Mouse (Mus musculus): ENCODE data around the gene Man2a1. TPM values are rescaled to one million over a fixed set of nuclear protein-coding genes. Genes with fewer than 3 reads are reported as not detected.
"Not testable (repeated sequence)": the region's sequence is repeated elsewhere in the genome, so short reads cannot be mapped to it uniquely, and the experiment has no call there.

The Man2a1 gene
- polyA plus RNA-seq, 1 experiment from 2014 or later, result 14.4 TPM

DNA sequence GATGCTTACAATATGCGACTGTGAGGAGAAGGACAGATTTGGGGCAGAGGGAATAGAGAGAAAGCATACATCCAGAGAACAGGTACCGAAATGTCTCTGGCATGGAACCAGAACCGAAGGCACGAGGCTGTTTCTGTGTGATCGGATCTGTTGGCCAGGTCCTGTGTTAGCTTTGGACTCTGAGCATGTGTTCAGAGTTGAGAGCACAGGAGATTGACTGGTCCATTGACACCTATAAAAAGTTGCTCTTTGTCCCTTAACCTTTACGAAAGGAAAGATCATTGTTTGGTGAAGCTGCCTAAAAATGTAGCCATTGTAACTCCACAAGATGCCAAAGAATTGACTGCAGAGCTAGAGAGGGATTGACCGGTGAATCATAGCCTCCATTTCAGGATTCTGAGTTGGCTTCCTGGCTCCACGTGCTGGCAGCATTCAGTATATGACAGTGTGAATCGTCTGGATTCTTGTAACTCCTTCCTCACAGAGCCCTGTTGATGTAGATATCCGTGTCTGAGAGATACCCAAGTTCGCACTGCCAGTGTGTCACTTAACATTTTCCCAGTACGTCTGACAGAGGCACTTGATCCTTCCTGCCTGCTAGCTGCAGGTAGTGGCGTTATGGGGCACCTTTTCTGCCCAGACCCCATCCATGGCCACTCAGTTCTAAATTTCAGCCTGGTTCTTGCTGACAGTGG is 143.2 kb downstream of the Man2a1 start:
- H3K4me1 ChIP-seq, result no peaks in the 10 kb centered on the region
- no peaks in the 10 kb centered on the region for H3K27me3 ChIP-seq
- H3K4me3 ChIP-seq (replicated peaks), result no peak overlapping the region
- H3K4me2 ChIP-seq (replicated peaks), result no peak overlapping the region
- WGBS, result 95% methylated on average over 13 of the region's 13 CpGs
- no peak overlapping the region for H3K9ac ChIP-seq
- H3K9me3 ChIP-seq (replicated peaks), result no peaks in the 10 kb centered on the region
- H3K27ac ChIP-seq (replicated peaks), result no peak overlapping the region
- H3K36me3 ChIP-seq, result peaks cover 38% of the 10 kb centered on the region
- no peak for ATAC-seq (ENCODE audit: insufficient number of reproducible peaks, low FRiP score, low TSS enrichment, low read depth)

DNA sequence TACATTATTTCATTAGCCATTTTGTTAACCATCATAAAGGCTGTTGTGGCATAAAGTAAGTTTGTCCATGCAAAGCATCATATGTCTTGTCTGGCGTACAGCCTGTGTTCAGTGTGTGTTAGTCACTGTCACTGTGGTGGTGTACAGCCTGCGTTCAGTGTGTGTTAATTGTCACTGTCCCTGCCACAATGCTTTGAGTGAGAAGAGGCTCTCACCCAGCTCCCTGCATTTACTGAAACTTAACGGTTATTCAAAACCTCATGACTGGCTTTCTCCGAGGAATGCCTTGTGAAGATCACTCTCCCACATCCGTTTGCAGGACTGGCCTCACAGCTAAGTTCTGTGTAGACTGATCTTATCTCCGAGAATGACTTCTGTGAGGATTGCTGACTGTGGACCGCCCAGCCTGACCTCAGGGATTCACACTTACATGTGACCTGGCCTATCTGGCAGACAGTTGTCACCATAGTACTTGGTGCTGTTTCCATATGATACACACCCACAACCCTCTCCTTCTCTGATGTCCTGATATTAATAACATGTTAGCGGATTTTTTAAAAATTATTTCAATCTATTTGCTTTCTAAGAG is 146.2 kb downstream of the Man2a1 start:
- Histone ChIP-seq H3K27me3 (no peaks in the 10 kb centered on the region), H3K4me2 (replicated peaks) (no peak overlapping the region), H3K9me3 (replicated peaks) (no peaks in the 10 kb centered on the region), H3K9ac (no peak overlapping the region), H3K4me3 (replicated peaks) (no peak overlapping the region), H3K27ac (replicated peaks) (no peak overlapping the region), H3K4me1 (no peaks in the 10 kb centered on the region), H3K36me3 (peaks cover 31% of the 10 kb centered on the region; the same call in 1 of the 2 replicates)
- ATAC-seq (ENCODE audit: insufficient number of reproducible peaks, low FRiP score, low TSS enrichment, low read depth), result no peak
- 84% methylated on average over 8 of the region's 8 CpGs for WGBS

DNA sequence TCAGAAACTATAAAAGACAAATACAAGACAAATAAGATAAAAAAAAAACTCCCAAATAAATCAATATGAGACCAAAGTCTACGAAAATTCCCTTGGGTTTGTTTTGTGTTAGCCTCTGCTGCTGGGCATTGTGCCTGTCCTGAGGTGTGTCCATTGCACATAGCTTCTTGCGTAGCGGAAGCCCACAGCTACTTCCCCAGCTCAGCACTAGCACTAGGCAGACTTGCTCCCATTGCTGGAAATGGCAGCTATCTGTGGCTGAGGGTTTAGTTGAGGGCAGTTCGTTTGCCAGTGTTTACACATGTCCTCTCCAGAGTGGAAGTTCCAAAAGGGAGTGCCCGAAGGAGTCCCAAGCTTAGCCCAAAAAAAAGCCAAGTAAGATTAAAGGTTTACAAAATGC is 146.9 kb downstream of the Man2a1 start:
- 88% methylated on average over 5 of the region's 5 CpGs for WGBS
- H3K9me3 ChIP-seq (replicated peaks), result no peaks in the 10 kb centered on the region
- no peak overlapping the region for H3K27ac ChIP-seq (replicated peaks)
- no peak overlapping the region for H3K9ac ChIP-seq
- H3K4me3 ChIP-seq (replicated peaks), result no peak overlapping the region
- no peak for ATAC-seq (ENCODE audit: insufficient number of reproducible peaks, low FRiP score, low TSS enrichment, low read depth)
- H3K4me2 ChIP-seq (replicated peaks), result no peak overlapping the region
- H3K4me1 ChIP-seq, result no peaks in the 10 kb centered on the region
- H3K36me3 ChIP-seq, result peaks cover 25% of the 10 kb centered on the region; the same call in 1 of the 2 replicates
- H3K27me3 ChIP-seq, result no peaks in the 10 kb centered on the region

- Histone ChIP-seq H3K27me3 (no peaks in the 10 kb centered on the region), H3K4me2 (replicated peaks) (no peak overlapping the region), H3K27ac (replicated peaks) (no peak overlapping the region), H3K4me1 (no peaks in the 10 kb centered on the region), H3K36me3 (peaks cover 23% of the 10 kb centered on the region; the same call in 1 of the 2 replicates), H3K9ac (no peak overlapping the region), H3K4me3 (replicated peaks) (no peak overlapping the region), H3K9me3 (replicated peaks) (no peaks in the 10 kb centered on the region)
- no peak for ATAC-seq (ENCODE audit: insufficient number of reproducible peaks, low FRiP score, low TSS enrichment, low read depth)
- 64% methylated on average over 2 of the region's 2 CpGs for whole genome bisulfite sequencing
Measured at GRCm38 (mm10) chr17:64748131-64748530, 147.6 kb downstream of the Man2a1 start.

DNA sequence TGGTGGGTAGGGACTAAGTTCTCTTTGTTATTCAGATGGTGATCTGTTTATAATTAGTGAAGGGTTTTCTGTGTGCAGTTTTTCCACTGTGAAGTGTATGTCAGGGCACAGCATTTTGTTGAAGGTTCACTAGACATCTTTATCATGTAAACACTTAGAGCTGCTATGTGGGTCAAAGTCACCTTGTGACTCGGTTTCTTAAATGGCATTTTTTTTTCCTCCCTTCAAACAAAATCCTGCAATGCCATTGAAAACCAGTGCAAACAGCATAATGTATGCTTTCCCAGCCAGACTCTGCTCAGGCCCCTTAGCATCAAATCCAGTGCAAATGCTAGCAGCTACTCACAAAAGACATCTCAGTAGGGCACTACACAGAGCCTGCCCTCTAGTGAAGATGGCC is 148.6 kb downstream of the Man2a1 start:
- no peaks in the 10 kb centered on the region for H3K4me1 ChIP-seq
- H3K27ac ChIP-seq (replicated peaks), result no peak overlapping the region
- 50% methylated on average over 1 of the region's 1 CpGs for WGBS
- H3K4me3 ChIP-seq (replicated peaks), result no peak overlapping the region
- no peaks in the 10 kb centered on the region for H3K9me3 ChIP-seq (replicated peaks)
- no peaks in the 10 kb centered on the region for H3K27me3 ChIP-seq
- H3K9ac ChIP-seq, result no peak overlapping the region
- H3K4me2 ChIP-seq (replicated peaks), result no peak overlapping the region
- ATAC-seq (ENCODE audit: insufficient number of reproducible peaks, low FRiP score, low TSS enrichment, low read depth), result no peak
- peaks cover 23% of the 10 kb centered on the region; the same call in 1 of the 2 replicates for H3K36me3 ChIP-seq

DNA sequence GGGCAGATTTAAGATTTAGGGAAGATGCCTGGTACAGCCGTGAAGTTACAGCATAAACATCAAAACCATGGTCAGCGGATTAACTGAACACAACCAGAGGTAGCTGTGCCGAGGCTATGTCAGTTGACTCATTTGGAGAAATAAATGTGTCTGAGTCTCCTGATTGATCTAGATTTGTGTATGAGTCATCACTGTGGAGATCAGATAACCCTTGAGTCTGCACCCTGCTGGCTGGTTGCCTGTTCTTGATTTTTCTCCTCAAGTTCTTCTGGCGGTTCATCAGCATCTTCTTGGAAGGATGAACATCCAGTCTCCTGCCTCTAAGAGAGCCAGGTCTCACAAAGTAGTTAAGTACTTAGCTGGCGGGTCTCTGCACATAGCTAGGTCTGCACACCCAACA is 150.7 kb downstream of the Man2a1 start:
- Histone ChIP-seq H3K27me3 (no peaks in the 10 kb centered on the region), H3K4me1 (no peaks in the 10 kb centered on the region), H3K4me3 (replicated peaks) (no peak overlapping the region), H3K4me2 (replicated peaks) (no peak overlapping the region), H3K9ac (no peak overlapping the region), H3K27ac (replicated peaks) (no peak overlapping the region), H3K36me3 (peaks cover 15% of the 10 kb centered on the region; the same call in 1 of the 2 replicates), H3K9me3 (replicated peaks) (no peaks in the 10 kb centered on the region)
- 83% methylated on average over 5 of the region's 5 CpGs for WGBS
- no peak for ATAC-seq (ENCODE audit: insufficient number of reproducible peaks, low FRiP score, low TSS enrichment, low read depth)

DNA sequence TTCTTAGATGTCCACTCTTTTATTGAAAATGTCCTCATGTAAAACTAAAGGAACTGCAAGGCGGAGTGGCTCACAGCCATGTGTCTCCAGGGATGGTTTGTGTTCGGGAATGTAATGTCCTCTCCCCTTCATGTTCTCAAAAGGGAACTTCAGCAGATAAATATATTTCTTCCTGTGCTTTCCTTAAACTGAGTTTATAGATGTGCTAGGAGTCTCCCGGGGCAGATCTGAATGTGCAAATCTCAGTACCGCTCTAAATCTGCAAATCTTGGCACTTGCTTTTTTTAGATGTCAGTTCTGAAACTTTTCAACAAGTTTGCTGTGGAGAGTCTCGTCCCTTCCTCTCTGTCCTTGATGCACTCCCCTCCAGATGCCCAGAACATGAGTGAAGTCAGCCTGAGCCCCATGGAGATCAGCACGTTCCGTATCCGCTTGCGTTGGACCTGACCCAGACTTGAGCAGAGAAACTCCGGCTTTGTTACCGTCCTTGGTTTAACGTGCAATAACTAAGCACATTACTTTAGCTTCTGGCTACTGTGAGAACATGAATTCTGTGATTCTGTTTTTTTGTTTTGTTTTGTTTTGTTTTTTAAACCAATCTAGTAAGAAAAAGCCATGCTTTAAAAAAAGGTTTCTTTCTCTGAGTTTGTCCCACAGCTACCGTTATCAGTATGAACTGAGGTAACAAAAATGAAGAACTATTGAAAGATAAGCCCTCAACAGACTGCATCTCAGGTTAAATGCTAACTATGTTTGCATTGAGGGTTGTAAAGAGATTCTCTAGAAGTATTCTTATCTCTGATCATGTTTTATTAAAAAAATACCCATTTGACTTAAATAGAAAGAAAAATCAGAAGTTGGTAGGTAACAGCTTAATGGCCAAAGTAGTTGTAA is 151.8 kb downstream of the Man2a1 start:
- Histone ChIP-seq H3K36me3 (peaks cover 12% of the 10 kb centered on the region; the same call in 1 of the 2 replicates), H3K27me3 (no peaks in the 10 kb centered on the region), H3K4me1 (no peaks in the 10 kb centered on the region), H3K4me3 (replicated peaks) (no peak overlapping the region), H3K27ac (replicated peaks) (no peak overlapping the region), H3K4me2 (replicated peaks) (no peak overlapping the region), H3K9ac (no peak overlapping the region), H3K9me3 (replicated peaks) (no peaks in the 10 kb centered on the region)
- no peak for ATAC-seq (ENCODE audit: insufficient number of reproducible peaks, low FRiP score, low TSS enrichment, low read depth)
- 83% methylated on average over 13 of the region's 13 CpGs for WGBS

DNA sequence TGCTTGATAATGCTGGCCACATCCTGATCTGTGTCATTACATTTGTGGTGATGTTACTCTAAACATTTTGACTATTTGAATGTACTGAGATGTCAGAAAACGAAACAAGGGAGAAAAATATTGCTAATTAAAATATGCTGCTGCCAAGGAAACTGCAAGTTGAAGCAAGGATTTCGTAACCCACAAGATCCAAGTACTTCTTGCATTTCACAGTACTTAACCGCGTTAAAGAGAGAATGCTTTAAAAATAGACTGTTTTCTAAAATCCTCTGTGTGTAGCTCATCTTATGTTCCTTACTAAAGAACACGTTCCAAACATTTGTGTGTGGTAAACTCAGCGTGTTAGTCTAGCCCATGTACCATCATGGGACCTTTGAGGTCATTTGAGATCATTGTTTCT is 153.0 kb downstream of the Man2a1 start:
- Histone ChIP-seq H3K36me3 (peaks cover 12% of the 10 kb centered on the region; the same call in 1 of the 2 replicates), H3K4me1 (no peaks in the 10 kb centered on the region), H3K4me3 (replicated peaks) (no peak overlapping the region), H3K9ac (no peak overlapping the region), H3K27ac (replicated peaks) (no peak overlapping the region), H3K9me3 (replicated peaks) (no peaks in the 10 kb centered on the region), H3K4me2 (replicated peaks) (no peak overlapping the region), H3K27me3 (no peaks in the 10 kb centered on the region)
- 46% methylated on average over 6 of the region's 6 CpGs for WGBS
- ATAC-seq (ENCODE audit: insufficient number of reproducible peaks, low FRiP score, low TSS enrichment, low read depth), result no peak

DNA sequence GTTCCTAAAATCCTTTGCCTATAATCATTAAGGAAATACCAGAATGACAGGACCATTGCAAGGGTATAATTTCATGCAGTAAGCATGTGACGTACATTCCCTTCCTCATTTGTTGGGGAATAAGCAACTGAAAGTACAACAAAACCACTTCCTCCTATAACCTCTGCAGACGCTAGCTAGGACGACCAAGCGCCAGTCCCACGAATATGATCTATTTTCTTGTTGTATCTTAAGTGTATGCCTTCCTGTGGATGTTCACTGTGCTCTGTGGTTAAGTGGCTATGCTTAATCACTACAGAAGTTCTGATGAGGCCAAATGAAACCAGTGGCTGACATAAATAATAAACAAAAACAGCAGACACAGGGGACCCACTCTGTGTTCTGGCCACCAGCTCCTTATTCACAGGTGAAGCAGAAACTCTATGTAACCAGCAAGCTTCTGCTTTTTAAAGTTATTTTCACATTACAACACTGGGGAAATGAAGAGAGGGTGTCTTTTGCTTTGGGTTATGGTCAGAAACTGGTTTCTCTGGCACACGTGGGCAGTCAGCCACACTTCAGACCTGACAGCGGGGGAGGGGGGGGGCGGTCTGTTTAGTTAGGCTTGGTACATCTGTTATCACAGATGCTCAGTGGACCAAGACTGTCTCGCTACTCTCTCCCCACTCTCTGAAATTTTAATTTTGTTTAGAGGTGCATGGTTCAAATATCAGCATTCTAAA is 153.8 kb downstream of the Man2a1 start:
- no peak overlapping the region for H3K27ac ChIP-seq (replicated peaks)
- no peaks in the 10 kb centered on the region for H3K4me1 ChIP-seq
- no peak overlapping the region for H3K9ac ChIP-seq
- no peak overlapping the region for H3K4me3 ChIP-seq (replicated peaks)
- H3K4me2 ChIP-seq (replicated peaks), result no peak overlapping the region
- H3K36me3 ChIP-seq, result peaks cover 12% of the 10 kb centered on the region; the same call in 1 of the 2 replicates
- no peaks in the 10 kb centered on the region for H3K27me3 ChIP-seq
- no peaks in the 10 kb centered on the region for H3K9me3 ChIP-seq (replicated peaks)
- ATAC-seq (ENCODE audit: insufficient number of reproducible peaks, low FRiP score, low TSS enrichment, low read depth), result no peak
- 67% methylated on average over 9 of the region's 9 CpGs for WGBS

- no peak overlapping the region for H3K4me2 ChIP-seq (replicated peaks)
- ATAC-seq (ENCODE audit: insufficient number of reproducible peaks, low FRiP score, low TSS enrichment, low read depth), result no peak
- no peak overlapping the region for H3K9ac ChIP-seq
- 84% methylated on average over 5 of the region's 5 CpGs for WGBS
- H3K9me3 ChIP-seq (replicated peaks), result no peaks in the 10 kb centered on the region
- H3K27ac ChIP-seq (replicated peaks), result no peak overlapping the region
- no peak overlapping the region for H3K4me3 ChIP-seq (replicated peaks)
- H3K4me1 ChIP-seq, result no peaks in the 10 kb centered on the region
- peaks cover 12% of the 10 kb centered on the region; the same call in 1 of the 2 replicates for H3K36me3 ChIP-seq
- no peaks in the 10 kb centered on the region for H3K27me3 ChIP-seq
Measured at GRCm38 (mm10) chr17:64755191-64755590, 154.7 kb downstream of the Man2a1 start.

GRCm38 (mm10) chr17:64762651-64763050 is 162.1 kb downstream of the Man2a1 start:
- H3K9me3 ChIP-seq (replicated peaks); H3K9ac ChIP-seq; H3K27me3 ChIP-seq; H3K4me3 ChIP-seq (replicated peaks); H3K4me2 ChIP-seq (replicated peaks); ATAC-seq (ENCODE audit: insufficient number of reproducible peaks, low FRiP score, low TSS enrichment, low read depth); H3K36me3 ChIP-seq; H3K27ac ChIP-seq (replicated peaks); H3K4me1 ChIP-seq: not testable (repeated sequence)
- WGBS, result 79% methylated on average over 4 of the region's 4 CpGs

Data from embryonic facial prominence, embryonic 15.5 days (tissue).